Mouse (Mus musculus) midbrain, embryonic 14.5 days (tissue): ENCODE measurements around the gene Rpusd2. TPM values are rescaled to one million over a fixed set of nuclear protein-coding genes. Genes with fewer than 3 reads are reported as not detected.

Experiments
- ATAC-seq: fragments of 200-750 bp; cut with Nextera tagmentation; 2 replicates; pipeline ENCODE4 v1.8.0; 2017; ENCODE audit warnings: moderate number of reproducible peaks, moderate library complexity; ENCODE audit not compliant: low FRiP score, low TSS enrichment
- DNase-seq: peaks from one replicate; pipeline ENCODE4 v3.0.0-alpha.2; 2015
- H3K27ac ChIP-seq: fragments of 300-500 bp; sonication (generic); replicated peaks from 2 replicates; pipeline ENCODE4 v1.5.1; 2014; ENCODE audit warnings: mild to moderate bottlenecking, low read depth, low read length, moderate library complexity
- H3K27me3 ChIP-seq: fragments of 300-500 bp; sonication (generic); 2 replicates; pipeline ENCODE4 v1.6.1; 2014; ENCODE audit warnings: low read length, control low read depth, mixed read lengths; ENCODE audit not compliant: control insufficient read depth, insufficient read depth
- H3K36me3 ChIP-seq: fragments of 300-500 bp; sonication (generic); 2 replicates; pipeline ENCODE4 v1.6.1; 2014; ENCODE audit warnings: low read length, control low read depth; ENCODE audit not compliant: control insufficient read depth, insufficient read depth
- H3K4me1 ChIP-seq: fragments of 300-500 bp; sonication (generic); 2 replicates; pipeline ENCODE4 v1.6.1; 2014; ENCODE audit warnings: mild to moderate bottlenecking, antibody characterized with exemption, low read length, control low read depth; ENCODE audit not compliant: control insufficient read depth, insufficient read depth
- H3K4me2 ChIP-seq: fragments of 300-500 bp; sonication (generic); 2 replicates; pipeline ENCODE4 v1.6.1; 2014; ENCODE audit warnings: mild to moderate bottlenecking, low read length, moderate library complexity
- H3K4me3 ChIP-seq: fragments of 300-500 bp; sonication (generic); replicated peaks from 2 replicates; pipeline ENCODE4 v1.5.1; 2014; ENCODE audit warnings: low read depth, low read length
- H3K9ac ChIP-seq: fragments of 300-500 bp; sonication (generic); replicated peaks from 2 replicates; pipeline ENCODE4 v1.6.1; 2014; ENCODE audit warnings: mild to moderate bottlenecking, low read length, moderate library complexity
- H3K9me3 ChIP-seq: fragments of 300-500 bp; sonication (generic); 2 replicates; pipeline ENCODE4 v1.6.1; 2016; ENCODE audit warnings: low read length, control low read depth, mixed read lengths; ENCODE audit not compliant: control insufficient read depth
- WGBS: fragments of 180-500 bp; shearing (Covaris S2); extraction: QIAGEN DNeasy Blood & Tissue Kit; methylation state at CpG from one replicate; pipeline ENCODE4 v1.1.7; 2014; 5-methylcytosine and 5-hydroxymethylcytosine counted together
- polyA plus RNA-seq: library from polyadenylated mRNA; unstranded; fragments of >200 nt; fragmentation: Nextera tagmentation; extraction: Ambion mirVana; gene quantifications from 2 replicates; pipeline ENCODE4 v1.2.1, GENCODE M21; 2014

The Rpusd2 gene
- polyA plus RNA-seq, 1 experiment from 2014 or later, result 4.5 TPM

- Histone ChIP-seq H3K9me3 (no peaks in the 10 kb centered on the region), H3K27me3 (no peaks in the 10 kb centered on the region), H3K4me2 (peak within 1 kb of the TSS; percentile 62), H3K4me3 (peak within 1 kb of the TSS; percentile 44), H3K36me3 (no peaks in the 10 kb centered on the region), H3K4me1 (no peaks in the 10 kb centered on the region), H3K9ac (peak within 1 kb of the TSS; percentile 44), H3K27ac (peak within 1 kb of the TSS; percentile 46)
- ATAC-seq (peak; percentile 96), DNase-seq (peak; percentile 97)
- under 1% methylated on average over 77 of the region's 77 CpGs for WGBS
These were observed 12.3 kb downstream of the Rpusd2 start, which contains the start of gene Knl1 for GRCm38 (mm10) chr2:119046649-119047611. Gene Knl1, plus strand, starts transcription at chr2:119047119.

GRCm38 (mm10) chr2:119047849-119048248 lies 13.3 kb downstream of the Rpusd2 start:
- Histone ChIP-seq H3K4me1 (no peaks in the 10 kb centered on the region), H3K27ac (no peak overlapping the region), H3K9me3 (no peaks in the 10 kb centered on the region), H3K4me3 (peak overlapping the region; percentile 44), H3K9ac (no peak overlapping the region), H3K4me2 (peak overlapping the region; percentile 62), H3K27me3 (no peaks in the 10 kb centered on the region), H3K36me3 (no peaks in the 10 kb centered on the region)
- WGBS, result 27% methylated on average over 4 of the region's 4 CpGs
- no peak for ATAC-seq
- DNase-seq, result peak; percentile 8

GRCm38 (mm10) chr2:119050132-119050650 lies 15.6 kb downstream of the Rpusd2 start:
- H3K36me3 ChIP-seq, result no peaks in the 10 kb centered on the region
- H3K4me3 ChIP-seq, result no peak overlapping the region
- H3K9ac ChIP-seq, result no peak overlapping the region
- H3K4me2 ChIP-seq, result no peak overlapping the region
- H3K4me1 ChIP-seq, result no peaks in the 10 kb centered on the region
- ATAC-seq (no peak), DNase-seq (no peak)
- H3K27me3 ChIP-seq, result no peaks in the 10 kb centered on the region
- 93% methylated on average over 4 of the region's 4 CpGs for WGBS
- no peaks in the 10 kb centered on the region for H3K9me3 ChIP-seq
- no peak overlapping the region for H3K27ac ChIP-seq

- Histone ChIP-seq H3K27ac (no peak overlapping the region), H3K4me3 (no peak overlapping the region), H3K27me3 (no peaks in the 10 kb centered on the region), H3K36me3 (no peaks in the 10 kb centered on the region), H3K9ac (no peak overlapping the region), H3K4me2 (no peak overlapping the region), H3K4me1 (no peaks in the 10 kb centered on the region), H3K9me3 (no peaks in the 10 kb centered on the region)
- 97% methylated on average over 2 of the region's 2 CpGs for whole genome bisulfite sequencing
- no peak for ATAC-seq
- DNase-seq, result no peak
These were observed 25.5 kb downstream of the Rpusd2 start for GRCm38 (mm10) chr2:119060139-119060538.

- no peak overlapping the region for H3K4me3 ChIP-seq
- ATAC-seq, result no peak
These were observed 37.8 kb downstream of the Rpusd2 start for GRCm38 (mm10) chr2:119072397-119072796.

GRCm38 (mm10) chr2:119086156-119086555 lies 51.6 kb downstream of the Rpusd2 start:
- no peak overlapping the region for H3K27ac ChIP-seq
- 92% methylated on average over 2 of the region's 2 CpGs for WGBS
- H3K4me3 ChIP-seq, result no peak overlapping the region
- H3K9ac ChIP-seq, result no peak overlapping the region
- no peaks in the 10 kb centered on the region for H3K36me3 ChIP-seq
- ATAC-seq (no peak), DNase-seq (no peak)
- no peaks in the 10 kb centered on the region for H3K4me1 ChIP-seq
- H3K27me3 ChIP-seq, result no peaks in the 10 kb centered on the region
- no peaks in the 10 kb centered on the region for H3K9me3 ChIP-seq
- H3K4me2 ChIP-seq, result no peak overlapping the region

More at GRCm38 (mm10) chr2:119072397-119072796, 37.8 kb downstream of the Rpusd2 start:
- Histone ChIP-seq H3K27me3 (no peaks in the 10 kb centered on the region), H3K36me3 (0 out of 2 replicates have a peak, but pooled peaks cover 6% of the 10 kb centered on the region), H3K27ac (no peak overlapping the region), H3K4me2 (no peak overlapping the region), H3K9me3 (no peaks in the 10 kb centered on the region), H3K4me1 (no peaks in the 10 kb centered on the region), H3K9ac (no peak overlapping the region)
- no peak for DNase-seq
- WGBS, result 92% methylated on average over 4 of the region's 4 CpGs

Other genes with a start within 250 kb of the Rpusd2 start
- 17.8 and 32.5 TPM in 2 replicates for gene Knstrn, start 220.8 kb upstream of the Rpusd2 start, polyA plus RNA-seq
- 32.0 and 33.8 TPM in 2 replicates for gene Ivd, start 172.8 kb upstream of the Rpusd2 start, polyA plus RNA-seq
- gene Bahd1, start 134.4 kb upstream of the Rpusd2 start, polyA plus RNA-seq, result 2.0 and 5.2 TPM in 2 replicates
- 3.0 and 7.1 TPM in 2 replicates for gene Chst14, start 108.3 kb upstream of the Rpusd2 start, polyA plus RNA-seq
- 37.0 and 40.6 TPM in 2 replicates for gene Ccdc32, start 5.4 kb upstream of the Rpusd2 start, polyA plus RNA-seq
- gene Knl1, start 12.3 kb downstream of the Rpusd2 start, polyA plus RNA-seq, result 7.1 and 11.4 TPM in 2 replicates
- gene Rad51, start 78.0 kb downstream of the Rpusd2 start, polyA plus RNA-seq, result 6.8 and 12.2 TPM in 2 replicates
- gene Rmdn3, start 122.2 kb downstream of the Rpusd2 start, polyA plus RNA-seq, result 43.8 and 45.7 TPM in 2 replicates
- gene Gchfr, start 133.0 kb downstream of the Rpusd2 start, polyA plus RNA-seq, result 7.4 and 8.6 TPM in 2 replicates
- 0.43 and 0.90 TPM in 2 replicates for gene Gm14137, start 139.7 kb downstream of the Rpusd2 start, polyA plus RNA-seq
- gene Zfyve19, start 173.8 kb downstream of the Rpusd2 start, polyA plus RNA-seq, result 57.3 and 58.7 TPM in 2 replicates
- 21.8 and 27.8 TPM in 2 replicates for gene Dnajc17, start 174.0 kb downstream of the Rpusd2 start, polyA plus RNA-seq
- gene Ppp1r14d, start 195.1 kb downstream of the Rpusd2 start, polyA plus RNA-seq, result not detected in 2 replicates
- gene Spint1, start 202.6 kb downstream of the Rpusd2 start, polyA plus RNA-seq, result 0.26 and 0.74 TPM in 2 replicates
- 19.9 and 27.1 TPM in 2 replicates for gene Rhov, start 236.5 kb downstream of the Rpusd2 start, polyA plus RNA-seq